Mouse (Mus musculus) brown adipose tissue, adult 24 weeks (tissue): ENCODE data around the gene Vsnl1. TPM values are rescaled to one million over a fixed set of nuclear protein-coding genes. Genes with fewer than 3 reads are reported as not detected.

Source experiments
- polyA plus RNA-seq: library from polyadenylated mRNA; stranded (reverse); fragments of >200 nt; gene quantifications from 2 replicates; pipeline ENCODE4 v1.2.4, GENCODE M21; 2012; ENCODE audit not compliant: missing spikeins, insufficient read depth, insufficient read length

Gene Vsnl1
- polyA plus RNA-seq, 1 experiment = not detected

Other genes with a start within 250 kb of the Vsnl1 start
- not detected in 2 replicates for gene Msgn1, start 227.6 kb downstream of the Vsnl1 start, polyA plus RNA-seq
- 0.95 and 1.1 TPM in 2 replicates for gene Gen1, start 170.8 kb downstream of the Vsnl1 start, polyA plus RNA-seq
- 33.0 and 58.1 TPM in 2 replicates for gene Smc6, start 170.7 kb downstream of the Vsnl1 start, polyA plus RNA-seq
- gene Rad51ap2, start 19.5 kb upstream of the Vsnl1 start, polyA plus RNA-seq = not detected in 2 replicates